Mouse (Mus musculus) liver, adult 2 months (tissue): ENCODE measurements around the gene Adamts3. TPM values are rescaled to one million over a fixed set of nuclear protein-coding genes. Genes with fewer than 3 reads are reported as not detected.

ENCODE experiments used
- DNase-seq: peaks from one replicate; pipeline ENCODE4 v3.0.0-alpha.2; 2011; ENCODE audit warnings: low read depth, low spot score; ENCODE audit errors: extremely low read depth
- H3K27ac ChIP-seq: fragments of 200-500 bp; replicated peaks from 2 replicates; pipeline ENCODE4 v1.5.1; 2012; ENCODE audit warnings: low read depth, mild to moderate bottlenecking, control low read depth, inconsistent platforms, low read length; ENCODE audit not compliant: insufficient read depth
- H3K27me3 ChIP-seq: fragments of 200-500 bp; 2 replicates; pipeline ENCODE4 v1.6.1; 2012; ENCODE audit warnings: mild to moderate bottlenecking, moderate library complexity, low read length, inconsistent platforms; ENCODE audit not compliant: control insufficient read depth, insufficient read depth
- H3K36me3 ChIP-seq: fragments of 200-500 bp; 2 replicates; pipeline ENCODE4 v1.6.1; 2012; ENCODE audit warnings: low read length, inconsistent platforms; ENCODE audit not compliant: control insufficient read depth, insufficient read depth
- H3K4me1 ChIP-seq: fragments of 200-500 bp; 2 replicates; pipeline ENCODE4 v1.6.1; 2011; ENCODE audit warnings: low read length; ENCODE audit not compliant: control insufficient read depth, insufficient read depth
- H3K4me3 ChIP-seq: fragments of 200-500 bp; 2 replicates; pipeline ENCODE4 v1.5.1; 2011; ENCODE audit warnings: low read depth, mild to moderate bottlenecking, control low read depth, low read length, moderate library complexity; ENCODE audit not compliant: insufficient read depth
- H3K79me2 ChIP-seq: fragments of 200-500 bp; 2 replicates; pipeline ENCODE4 v1.6.1; 2012; ENCODE audit warnings: inconsistent platforms, mild to moderate bottlenecking, low read length, moderate library complexity; ENCODE audit not compliant: control insufficient read depth, insufficient read depth
- H3K9ac ChIP-seq: fragments of 200-500 bp; 2 replicates; pipeline ENCODE4 v1.6.1; 2012; ENCODE audit warnings: low read depth, mild to moderate bottlenecking, control low read depth, inconsistent platforms, low read length
- CTCF ChIP-seq: fragments of 200-500 bp; IDR thresholded peaks from 2 replicates; pipeline ENCODE4 v1.5.1; 2011; ENCODE audit warnings: low read depth, low read length, control low read depth
- POLR2A ChIP-seq: fragments of 200-500 bp; IDR thresholded peaks from 2 replicates; pipeline ENCODE4 v1.6.1; 2011; ENCODE audit warnings: low read length, control low read depth; ENCODE audit not compliant: insufficient read depth; ENCODE audit errors: extremely low read depth
- WGBS: fragments of 180-500 bp; shearing (Covaris S2); methylation state at CpG from one replicate; pipeline ENCODE4 v1.1.7; 2018; 5-methylcytosine and 5-hydroxymethylcytosine counted together
- polyA plus RNA-seq: library from polyadenylated mRNA; depleted of rRNA; stranded (reverse); fragments of >200 nt; gene quantifications from 2 replicates; pipeline ENCODE4 v1.2.3, GENCODE M21; 2012
- total RNA-seq: library from RNA; depleted of rRNA; stranded (reverse); fragments of >200 nt; gene quantifications from 2 replicates; pipeline ENCODE4 v1.2.3, GENCODE M21; 2014

Gene Adamts3
- total and polyA plus RNA-seq, 2 experiments, result 0.09 to 0.37 TPM

DNA sequence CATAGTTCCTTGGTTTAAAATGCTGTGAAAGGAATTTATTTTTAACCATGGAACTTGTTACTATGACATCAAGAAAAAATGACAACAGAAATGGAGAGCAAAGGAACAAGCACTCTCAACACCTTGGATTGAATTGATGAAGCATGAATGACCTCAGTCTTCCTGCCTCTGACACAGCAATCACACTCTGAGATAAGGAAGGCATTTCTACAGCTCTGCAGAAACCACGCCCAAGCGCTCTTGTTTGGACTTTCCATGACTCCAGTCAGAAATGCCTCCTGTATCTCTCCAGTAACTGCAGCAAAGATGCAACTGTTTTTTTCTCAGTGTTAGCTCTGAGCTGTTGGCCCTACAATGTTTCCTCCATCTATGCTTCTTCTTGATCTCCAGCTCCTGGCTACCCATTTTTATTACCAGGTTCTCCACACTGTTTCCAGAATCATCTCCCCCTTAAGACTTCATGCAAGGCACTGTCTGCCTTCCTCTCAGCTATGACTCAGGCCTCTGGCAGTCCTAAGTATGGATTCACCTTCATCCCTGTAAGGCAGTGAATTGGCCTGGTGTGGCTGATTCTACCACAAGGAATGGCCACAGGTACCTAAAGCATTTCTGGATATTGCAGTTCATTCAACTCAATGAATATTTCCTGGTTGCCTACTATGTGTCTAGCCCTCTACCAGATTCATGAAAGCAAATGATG lies 134.8 kb downstream of the Adamts3 start:
- Histone ChIP-seq H3K4me3 (no peak overlapping the region), H3K4me1 (no peaks in the 10 kb centered on the region), H3K27ac (no peak overlapping the region), H3K36me3 (no peaks in the 10 kb centered on the region), H3K9ac (no peak overlapping the region), H3K27me3 (no peaks in the 10 kb centered on the region), H3K79me2 (no peaks in the 10 kb centered on the region)
- DNase-seq, result no peak
- 85% methylated on average over 2 of the region's 2 CpGs for WGBS
- TF ChIP-seq POLR2A (no peak), CTCF (no peak)

DNA sequence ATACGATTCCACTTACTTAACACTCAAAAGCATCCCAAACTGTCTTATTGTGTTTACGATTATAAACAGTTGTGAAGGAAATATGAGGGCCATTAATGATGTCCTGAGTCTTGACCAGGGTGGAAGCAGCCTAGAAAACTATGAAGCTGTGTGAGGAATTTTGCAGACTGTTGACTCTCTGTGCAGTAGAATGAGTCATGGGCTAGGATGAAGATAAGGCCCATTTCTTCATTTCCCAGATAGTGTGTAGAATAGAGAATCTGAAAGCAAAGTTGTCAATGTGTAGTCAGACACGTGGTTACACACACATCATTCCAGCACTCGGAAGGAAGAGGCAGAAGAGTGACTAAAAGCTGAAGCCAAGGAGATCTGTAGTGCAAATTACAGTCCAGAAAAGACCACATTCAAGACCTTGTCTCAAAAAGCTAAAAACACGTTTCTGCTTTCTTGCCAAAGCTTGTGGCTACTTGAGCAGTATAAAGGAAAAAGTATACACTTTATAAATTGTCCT lies 135.9 kb downstream of the Adamts3 start:
- Histone ChIP-seq H3K36me3 (no peaks in the 10 kb centered on the region), H3K4me3 (no peak overlapping the region), H3K27me3 (no peaks in the 10 kb centered on the region), H3K9ac (no peak overlapping the region), H3K79me2 (no peaks in the 10 kb centered on the region), H3K4me1 (no peaks in the 10 kb centered on the region), H3K27ac (no peak overlapping the region)
- WGBS, result 76% methylated on average over 5 of the region's 5 CpGs
- no peak for TF ChIP-seq CTCF
- no peak for TF ChIP-seq POLR2A
- no peak for DNase-seq

DNA sequence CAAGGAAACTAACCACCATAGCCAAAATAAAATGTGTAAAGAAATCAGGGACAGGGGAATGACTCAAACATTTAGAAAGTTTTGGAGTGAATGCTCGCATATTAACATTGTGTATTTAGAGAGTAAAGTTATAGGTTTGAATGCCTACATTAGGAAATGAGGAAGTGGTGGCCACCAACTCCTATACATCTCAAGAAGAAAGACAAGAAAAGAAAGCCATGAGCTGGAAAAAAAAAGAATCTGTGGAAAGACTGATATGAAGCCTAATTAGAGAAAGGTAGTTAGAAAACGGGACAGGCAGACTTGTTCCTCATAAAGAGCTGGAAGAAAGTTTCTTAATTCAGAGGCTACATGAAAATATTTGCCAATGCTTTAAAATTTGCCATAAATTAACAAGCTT lies 138.0 kb downstream of the Adamts3 start:
- no peak overlapping the region for H3K27ac ChIP-seq
- no peak for DNase-seq
- no peaks in the 10 kb centered on the region for H3K4me1 ChIP-seq
- TF ChIP-seq POLR2A (no peak), CTCF (no peak)
- no peaks in the 10 kb centered on the region for H3K36me3 ChIP-seq
- no peaks in the 10 kb centered on the region for H3K27me3 ChIP-seq
- 81% methylated on average over 2 of the region's 2 CpGs for WGBS
- H3K9ac ChIP-seq, result no peak overlapping the region
- no peaks in the 10 kb centered on the region for H3K79me2 ChIP-seq
- no peak overlapping the region for H3K4me3 ChIP-seq

DNA sequence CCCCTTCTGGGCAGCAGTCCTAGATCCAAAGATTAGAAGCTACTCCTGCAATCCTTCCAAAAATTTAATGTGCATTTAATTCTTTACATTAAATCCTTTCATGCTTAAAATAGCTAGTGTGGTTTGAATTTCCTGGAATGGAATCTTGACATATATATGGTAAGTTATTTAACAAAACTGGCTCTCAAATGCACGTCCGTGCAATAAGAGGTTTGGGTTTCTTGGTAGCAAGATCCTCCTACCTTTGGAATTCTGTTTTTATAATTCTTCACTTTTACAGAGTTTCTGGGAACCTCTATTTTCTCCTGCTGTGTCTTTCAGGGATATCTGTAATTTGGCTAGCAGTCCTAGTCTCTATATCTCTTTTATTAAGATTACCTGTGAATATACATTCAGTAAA lies 148.4 kb downstream of the Adamts3 start:
- Histone ChIP-seq H3K36me3 (no peaks in the 10 kb centered on the region), H3K27ac (no peak overlapping the region), H3K4me3 (no peak overlapping the region), H3K4me1 (no peaks in the 10 kb centered on the region), H3K9ac (no peak overlapping the region), H3K79me2 (no peaks in the 10 kb centered on the region), H3K27me3 (no peaks in the 10 kb centered on the region)
- TF ChIP-seq POLR2A (no peak), CTCF (no peak)
- DNase-seq, result no peak
- 93% methylated on average over 2 of the region's 2 CpGs for WGBS

DNA sequence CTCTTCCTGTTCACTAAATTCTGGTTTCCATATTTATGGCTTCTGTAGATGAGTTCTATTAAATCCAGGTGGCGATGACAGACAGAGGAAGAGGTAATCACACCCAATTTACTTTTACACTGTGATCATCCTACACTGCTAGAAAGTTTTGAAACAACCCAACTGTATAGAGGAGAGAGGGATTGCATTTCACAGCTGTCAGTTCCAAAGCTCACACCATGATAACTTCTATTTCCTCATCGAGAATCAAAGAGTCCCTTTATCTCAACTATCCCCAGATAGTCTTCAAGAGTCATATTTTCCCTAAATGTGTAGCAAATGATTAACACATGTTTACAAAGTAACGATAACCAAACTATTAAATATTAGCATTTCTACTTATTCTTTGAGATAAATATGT lies 152.7 kb downstream of the Adamts3 start:
- no peak overlapping the region for H3K9ac ChIP-seq
- H3K27ac ChIP-seq, result no peak overlapping the region
- 0 out of 2 replicates have a peak, but pooled peaks cover 3% of the 10 kb centered on the region for H3K27me3 ChIP-seq
- H3K79me2 ChIP-seq, result no peaks in the 10 kb centered on the region
- no peaks in the 10 kb centered on the region for H3K4me1 ChIP-seq
- TF ChIP-seq CTCF (no peak), POLR2A (no peak)
- no peak for DNase-seq
- 83% methylated on average over 3 of the region's 3 CpGs for WGBS
- no peaks in the 10 kb centered on the region for H3K36me3 ChIP-seq
- no peak overlapping the region for H3K4me3 ChIP-seq

DNA sequence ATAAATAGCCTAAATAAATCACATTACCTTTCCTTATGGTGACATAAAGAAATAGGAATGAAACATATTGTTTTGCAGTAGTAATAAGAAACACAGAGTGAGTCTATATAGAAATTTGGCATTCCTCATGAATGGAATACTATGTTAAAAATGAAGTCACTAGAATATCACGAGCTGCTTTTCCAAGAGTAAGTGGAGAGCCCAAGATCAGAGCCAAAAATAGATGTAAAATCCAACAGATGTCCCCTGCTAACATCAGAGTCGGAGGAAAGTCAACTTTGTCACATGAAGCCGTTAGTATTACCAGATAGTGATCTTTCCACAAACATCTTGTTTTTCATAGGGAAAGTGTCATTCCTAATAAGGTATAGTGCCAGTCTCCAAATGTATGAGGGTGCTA lies 155.0 kb downstream of the Adamts3 start:
- Histone ChIP-seq H3K9ac (no peak overlapping the region), H3K4me1 (no peaks in the 10 kb centered on the region), H3K4me3 (no peak overlapping the region), H3K27me3 (peaks cover 3% of the 10 kb centered on the region; the same call in 1 of the 2 replicates), H3K79me2 (no peaks in the 10 kb centered on the region), H3K27ac (no peak overlapping the region), H3K36me3 (no peaks in the 10 kb centered on the region)
- no peak for TF ChIP-seq POLR2A
- no peak for TF ChIP-seq CTCF
- DNase-seq, result no peak
- WGBS, result 69% methylated on average over 3 of the region's 3 CpGs
